ENCODE assay signal across 8 mouse cellular contexts in the genomic region with DNA sequence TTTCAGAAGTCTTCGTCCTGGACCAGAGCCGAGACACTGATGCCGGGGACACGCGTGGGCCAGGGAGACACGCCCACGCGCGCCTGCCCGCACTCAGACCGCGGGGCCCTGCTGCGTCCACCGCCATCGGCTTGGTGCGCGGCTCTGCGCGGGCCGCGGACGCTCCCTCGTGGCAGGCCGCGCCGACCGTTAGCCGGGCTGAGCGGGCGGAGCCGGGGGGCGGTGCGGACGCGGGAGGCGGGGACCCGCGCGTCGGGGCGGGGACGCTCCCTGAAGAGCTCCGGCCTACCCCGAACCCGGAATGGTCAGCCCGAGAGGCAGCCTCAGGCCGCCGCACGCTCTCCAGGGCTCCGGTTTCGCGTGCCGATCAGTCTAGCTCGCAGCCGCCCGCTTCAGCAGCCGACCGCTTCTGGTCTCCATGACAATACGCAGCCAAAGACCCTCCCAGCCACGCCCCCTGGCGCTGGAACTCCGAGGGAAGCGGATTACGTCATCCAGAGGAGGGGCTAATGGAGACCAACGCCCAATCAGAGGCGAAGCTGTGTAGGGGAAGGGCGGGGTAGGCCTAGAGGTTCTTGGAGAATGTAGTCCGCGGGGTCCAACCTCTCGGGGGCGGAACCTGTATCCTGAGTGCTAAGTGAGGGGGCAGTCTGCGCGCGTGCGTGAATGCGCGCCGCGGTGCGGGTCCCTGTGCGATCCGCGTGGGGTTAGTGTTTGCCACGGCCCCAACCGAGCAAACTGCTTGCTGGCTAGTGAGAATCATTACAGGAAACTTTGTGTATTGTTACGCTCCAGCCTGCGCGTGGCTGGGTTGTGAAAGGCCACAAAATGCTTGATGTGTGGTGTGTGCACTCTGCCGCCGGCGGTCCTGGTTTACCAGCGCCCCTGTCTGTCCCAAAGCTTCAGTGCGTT. TPM values are rescaled to one million over a fixed set of nuclear protein-coding genes. Genes with fewer than 3 reads are reported as not detected.
A peak's percentile ranks its signal among the peaks of the same experiment; 100 is the strongest.
DNase-seq lines count a peak whose midpoint lies in the region; ATAC-seq and TF ChIP-seq lines count a peak whose summit lies in the region.

No protein-coding gene starts in this region.

- 0 out of 2 replicates have a peak, but pooled peaks have one; percentile 2 for TF ChIP-seq CTCF in olfactory bulb, adult 2 months (IDR thresholded peaks at IDR 0.05; ENCODE audit: insufficient read depth, low read depth, low read length)

- WGBS in hindbrain, embryonic 10.5 days = under 1% methylated on average over 93 of the region's 93 CpGs
- under 1% methylated on average over 90 of the region's 93 CpGs for WGBS in lung, embryonic 15.5 days
- under 1% methylated on average over 93 of the region's 93 CpGs for WGBS in olfactory bulb, adult 2 months

- H3K27ac ChIP-seq in hindbrain, embryonic 10.5 days = peak overlapping the region; percentile 97
- peak overlapping the region; percentile 96 for H3K27ac ChIP-seq in lung, embryonic 15.5 days
- H3K27ac ChIP-seq in olfactory bulb, adult 2 months (ENCODE audit: insufficient read depth, low read depth, low read length) = no peak overlapping the region

- no peak for TF ChIP-seq POLR2A in olfactory bulb, adult 2 months (IDR thresholded peaks at IDR 0.05; ENCODE audit: insufficient read depth, low read depth, low read length)

- peak overlapping the region; percentile 93 for H3K4me3 ChIP-seq in hindbrain, embryonic 10.5 days
- peak overlapping the region; percentile 73 for H3K4me3 ChIP-seq in lung, embryonic 15.5 days
- peak overlapping the region; percentile 49 for H3K4me3 ChIP-seq in olfactory bulb, adult 2 months (ENCODE audit: insufficient read depth, low read depth, low read length)

- peak; percentile 96 for ATAC-seq in frontal cortex, adult (ENCODE audit: low TSS enrichment)
- ATAC-seq in lung, embryonic 15.5 days (ENCODE audit: borderline replicate concordance, extremely low read depth, low FRiP score, low TSS enrichment) = peak; percentile 95

- H3K36me3 ChIP-seq in hindbrain, embryonic 10.5 days = peaks cover 17% of the 10 kb centered on the region
- no peaks in the 10 kb centered on the region for H3K36me3 ChIP-seq in lung, embryonic 15.5 days

- H3K4me1 ChIP-seq in hindbrain, embryonic 10.5 days (replicated peaks) = peaks cover 66% of the 10 kb centered on the region
- H3K4me1 ChIP-seq in lung, embryonic 15.5 days = peaks cover 23% of the 10 kb centered on the region
- peaks cover 19% of the 10 kb centered on the region for H3K4me1 ChIP-seq in olfactory bulb, adult 2 months (ENCODE audit: control insufficient read depth, insufficient read depth, low read length)

- peak overlapping the region; percentile 78 for H3K4me2 ChIP-seq in lung, embryonic 15.5 days

- no peaks in the 10 kb centered on the region for H3K9me3 ChIP-seq in hindbrain, embryonic 10.5 days
- no peaks in the 10 kb centered on the region for H3K9me3 ChIP-seq in lung, embryonic 15.5 days

- H3K9ac ChIP-seq in lung, embryonic 15.5 days = peak overlapping the region; percentile 62

- DNase-seq in NIH3T3 (ENCODE audit: low read depth) = peak; percentile 99
- DNase-seq in cerebellum, adult 9-11 months = peak; percentile 95
- peak; percentile 100 for DNase-seq in hindbrain, embryonic 10.5 days (ENCODE audit: low spot score)
- DNase-seq in layer of hippocampus, adult 9-10 months (ENCODE audit: low spot score) = peak; percentile 90
- peak; percentile 90 to 94 for DNase-seq in thymus, adult 18-20 months

- H3K27me3 ChIP-seq in hindbrain, embryonic 10.5 days (ENCODE audit: insufficient read depth, poor library complexity, severe bottlenecking) = peaks cover 28% of the 10 kb centered on the region
- peaks cover 81% of the 10 kb centered on the region for H3K27me3 ChIP-seq in lung, embryonic 15.5 days

RNA-seq across cellular contexts. Expression of a gene that starts 1.5 kb away (rescaled TPM):
- polyA plus RNA-seq in hindbrain, embryonic 10.5 days (2016; fragmentation: Nextera tagmentation; extraction: Ambion mirVana) = 24.3 and 29.7 TPM in 2 replicates
- 19.8 and 20.4 TPM in 2 replicates for polyA plus RNA-seq in lung, embryonic 15.5 days (2015; fragmentation: Nextera tagmentation; extraction: Ambion mirVana)
- polyA plus RNA-seq in olfactory bulb, adult 2 months (2012; ENCODE audit: insufficient read depth, insufficient read length, low replicate concordance, missing spikeins) = not detected in 2 replicates

Comparison
In these comparisons a context has a peak if more than half of its experiments do, and no peak if none do; other contexts are left out.
1. RNA of a gene that starts 1.5 kb away (polyA plus RNA-seq): 24.3 to 29.7 TPM in hindbrain, embryonic 10.5 days and 19.8 to 20.4 TPM in lung, embryonic 15.5 days; not detected in olfactory bulb, adult 2 months; every median in the first group is over 10 times any median in the second.
2. Peak in every context shown above with its lines, with median percentiles within 50 percentile points of each other: DNase-seq and H3K4me3 ChIP-seq.